Mouse (Mus musculus) kidney, postnatal 0 days (tissue): Measurements from ENCODE around the gene Zfp160. TPM values are rescaled to one million over a fixed set of nuclear protein-coding genes. Genes with fewer than 3 reads are reported as not detected.
"Not testable (repeated sequence)": the region's sequence is repeated elsewhere in the genome, so short reads cannot be mapped to it uniquely, and the experiment has no call there.

Experiments used
- ATAC-seq: fragments of 200-750 bp; cut with Nextera tagmentation; replicated peaks from 2 replicates; pipeline ENCODE4 v1.8.0; 2017; ENCODE audit warnings: low read depth, moderate number of reproducible peaks, moderate TSS enrichment, moderate library complexity; ENCODE audit not compliant: low FRiP score
- DNase-seq: peaks from one replicate; pipeline ENCODE4 v3.0.0-alpha.2; 2016; ENCODE audit warnings: low spot score
- H3K27ac ChIP-seq: fragments of 300-500 bp; sonication (generic); 2 replicates; pipeline ENCODE4 v1.5.1; 2014; ENCODE audit warnings: mild to moderate bottlenecking
- H3K27me3 ChIP-seq: fragments of 300-500 bp; sonication (generic); 2 replicates; pipeline ENCODE4 v1.6.1; 2014; ENCODE audit warnings: low read length, mixed read lengths; ENCODE audit not compliant: insufficient read depth
- H3K36me3 ChIP-seq: fragments of 300-500 bp; sonication (generic); 2 replicates; pipeline ENCODE4 v1.6.1; 2014; ENCODE audit warnings: low read length, mixed read lengths; ENCODE audit not compliant: insufficient read depth
- H3K4me1 ChIP-seq: fragments of 300-500 bp; sonication (generic); replicated peaks from 2 replicates; pipeline ENCODE4 v1.6.1; 2014; ENCODE audit warnings: antibody characterized with exemption, low read length, mixed read lengths; ENCODE audit not compliant: insufficient read depth
- H3K4me2 ChIP-seq: fragments of 300-500 bp; sonication (generic); 2 replicates; pipeline ENCODE4 v1.6.1; 2014; ENCODE audit warnings: mild to moderate bottlenecking, low read length, moderate library complexity, mixed read lengths
- H3K4me3 ChIP-seq: fragments of 300-500 bp; sonication (generic); replicated peaks from 2 replicates; pipeline ENCODE4 v1.5.1; 2014; ENCODE audit warnings: low read depth, low read length
- H3K9ac ChIP-seq: fragments of 300-500 bp; sonication (generic); 2 replicates; pipeline ENCODE4 v1.6.1; 2014; ENCODE audit warnings: low read depth, low read length
- H3K9me3 ChIP-seq: fragments of 300-500 bp; sonication (generic); replicated peaks from 2 replicates; pipeline ENCODE4 v1.6.1; 2016; ENCODE audit warnings: low read length, inconsistent platforms, mixed read lengths
- CTCF ChIP-seq: IDR thresholded peaks from 2 replicates; pipeline ENCODE4 v1.5.1; 2016; ENCODE audit warnings: antibody characterized with exemption, low read depth, mild to moderate bottlenecking, moderate library complexity
- WGBS: fragments of 180-500 bp; shearing (Covaris S2); extraction: QIAGEN DNeasy Blood & Tissue Kit; methylation state at CpG from one replicate; pipeline ENCODE4 v1.1.7; 2014; 5-methylcytosine and 5-hydroxymethylcytosine counted together
- polyA plus RNA-seq: library from polyadenylated mRNA; unstranded; fragments of >200 nt; fragmentation: Nextera tagmentation; extraction: Ambion mirVana; gene quantifications from 2 replicates; pipeline ENCODE4 v1.2.1, GENCODE M21; 2015

Zfp160 gene
- polyA plus RNA-seq, 1 experiment from 2014 or later: 10.9 TPM

DNA sequence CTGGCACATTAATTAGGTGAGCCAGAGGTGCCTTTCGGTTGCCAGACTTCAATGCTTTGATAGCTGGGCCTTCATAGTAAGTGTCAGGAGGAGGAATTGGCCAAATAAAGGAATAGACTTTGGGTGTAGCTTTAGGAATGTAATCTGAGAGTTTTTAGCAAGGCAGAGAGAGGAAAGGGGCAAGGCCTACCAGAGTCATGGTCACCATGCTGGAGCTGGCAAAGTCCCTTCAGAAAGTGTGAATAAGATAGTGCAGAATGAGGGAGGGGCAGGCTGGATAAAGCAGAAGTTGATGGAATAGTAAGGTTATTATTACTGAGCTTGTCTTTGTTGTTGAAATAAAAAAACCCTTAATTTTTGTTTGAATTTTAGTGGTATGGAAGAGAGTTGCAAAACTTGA lies 1.0 kb downstream of the Zfp160 start:
- H3K4me1 ChIP-seq: 0 out of 2 replicates have a peak, but pooled peaks cover 4% of the 10 kb centered on the region
- WGBS: 8% methylated on average over 1 of the region's 1 CpGs
- H3K36me3 ChIP-seq: 0 out of 2 replicates have a peak, but pooled peaks cover 4% of the 10 kb centered on the region
- peak; percentile 22 for DNase-seq
- H3K27me3 ChIP-seq: no peaks in the 10 kb centered on the region
- peak overlapping the region; percentile 65 for H3K4me3 ChIP-seq
- no peak for TF ChIP-seq CTCF
- no peak for ATAC-seq
- H3K27ac ChIP-seq: peak overlapping the region; percentile 93
- peak overlapping the region; percentile 70 for H3K4me2 ChIP-seq
- H3K9ac ChIP-seq: peak overlapping the region; percentile 87
- H3K9me3 ChIP-seq: no peaks in the 10 kb centered on the region

DNA sequence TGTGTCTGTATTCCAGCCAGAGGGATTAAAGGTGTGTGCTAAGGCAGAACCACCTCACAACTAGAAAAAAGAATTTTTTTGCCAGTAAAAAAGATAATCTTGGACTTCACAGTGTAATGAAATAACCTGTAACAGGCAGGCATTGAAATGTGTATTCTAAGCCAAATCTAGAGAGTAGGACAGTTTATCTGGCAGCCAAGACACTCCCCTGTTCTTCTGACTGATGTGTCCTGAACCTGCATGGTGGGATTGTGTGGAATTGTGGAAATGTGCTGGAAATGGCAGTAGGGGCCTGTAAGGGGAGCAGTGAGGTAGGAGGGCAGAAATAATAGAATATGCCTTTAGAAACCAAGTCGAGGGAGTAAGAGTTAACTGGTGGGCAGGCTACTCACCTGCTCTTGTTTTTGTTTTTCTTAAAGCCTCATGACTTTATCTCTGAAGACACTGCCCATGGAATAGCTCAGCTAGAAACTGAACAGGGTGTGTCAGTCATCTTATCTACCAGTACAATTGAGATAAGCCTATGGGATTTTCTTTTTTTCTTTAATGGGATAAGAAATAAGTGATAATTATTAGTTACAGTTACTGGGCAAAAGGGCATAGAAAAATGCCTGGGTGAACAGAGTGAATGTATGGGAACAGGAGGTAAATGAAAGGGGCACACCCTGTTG lies 9.8 kb downstream of the Zfp160 start:
- no peak for DNase-seq
- no peak for ATAC-seq
- H3K4me3 ChIP-seq: no peak overlapping the region
- WGBS: 96% methylated on average over 1 of the region's 1 CpGs
- H3K36me3 ChIP-seq: peaks cover 39% of the 10 kb centered on the region
- TF ChIP-seq CTCF: no peak
- H3K27me3 ChIP-seq: no peaks in the 10 kb centered on the region
- no peak overlapping the region for H3K27ac ChIP-seq
- no peaks in the 10 kb centered on the region for H3K9me3 ChIP-seq
- H3K4me1 ChIP-seq: no peaks in the 10 kb centered on the region
- H3K9ac ChIP-seq: no peak overlapping the region
- H3K4me2 ChIP-seq: no peak overlapping the region

DNA sequence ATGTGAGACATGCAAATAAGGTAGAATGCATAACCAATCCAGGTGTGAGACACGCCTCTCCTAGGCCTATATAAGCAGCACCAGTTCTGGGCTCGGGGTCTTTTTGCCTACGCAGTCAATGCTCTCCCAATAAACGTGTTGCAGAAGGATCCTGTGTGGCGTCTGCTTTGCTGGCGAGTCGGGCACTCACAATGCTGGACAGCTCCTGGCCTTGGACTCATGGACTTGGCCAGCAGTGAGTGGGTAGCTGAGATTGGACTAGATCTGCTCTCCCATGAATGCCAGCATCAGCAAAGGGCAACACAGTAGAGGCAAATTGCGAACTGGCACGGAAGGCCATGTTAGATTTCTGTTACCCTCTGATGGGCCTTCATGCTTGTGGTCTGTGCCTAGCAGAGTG lies 39.3 kb downstream of the Zfp160 start:
- not testable (repeated sequence) for H3K27ac ChIP-seq, H3K9ac ChIP-seq, ATAC-seq, H3K27me3 ChIP-seq, H3K4me1 ChIP-seq, H3K4me3 ChIP-seq, DNase-seq, H3K9me3 ChIP-seq, H3K36me3 ChIP-seq, H3K4me2 ChIP-seq
- 86% methylated on average over 9 of the region's 9 CpGs for WGBS

DNA sequence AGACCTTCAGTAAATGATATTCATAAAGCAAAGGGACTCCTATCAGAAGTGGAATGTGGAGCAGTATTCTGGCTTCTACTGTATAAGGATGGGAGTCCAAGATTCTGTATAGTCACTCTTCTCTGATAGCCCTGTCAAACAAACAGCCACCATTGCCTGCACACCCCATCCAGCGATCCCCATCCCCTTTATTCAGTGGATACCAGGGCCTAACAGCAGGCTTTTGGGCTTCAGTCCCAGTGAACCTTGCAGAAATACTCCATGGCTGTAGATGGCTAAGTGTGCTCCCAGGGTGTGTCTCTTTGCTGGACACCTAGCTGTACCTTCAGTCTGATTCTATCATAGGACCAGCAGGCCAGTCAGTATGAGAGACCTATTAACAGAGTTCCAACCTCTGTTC lies 42.2 kb downstream of the Zfp160 start:
- Histone ChIP-seq H3K27me3 (no peaks in the 10 kb centered on the region), H3K36me3 (no peaks in the 10 kb centered on the region), H3K9me3 (no peaks in the 10 kb centered on the region), H3K4me2 (no peak overlapping the region), H3K4me1 (no peaks in the 10 kb centered on the region), H3K9ac (no peak overlapping the region), H3K4me3 (no peak overlapping the region), H3K27ac (no peak overlapping the region)
- 78% methylated on average over 1 of the region's 1 CpGs for WGBS
- ATAC-seq (no peak), DNase-seq (no peak)
- TF ChIP-seq CTCF: no peak

- not testable (repeated sequence) for H3K4me3 ChIP-seq, H3K9ac ChIP-seq, H3K9me3 ChIP-seq, DNase-seq, H3K4me1 ChIP-seq, H3K27ac ChIP-seq, H3K36me3 ChIP-seq, H3K27me3 ChIP-seq, H3K4me2 ChIP-seq
- WGBS: no CpG with 5 or more reads among the region's 3 CpGs
- ATAC-seq: 0 out of 2 replicates have a peak, but pooled peaks have one; percentile 21
These were observed 42.6 kb downstream of the Zfp160 start for GRCm38 (mm10) chr17:21051341-21051740.

GRCm38 (mm10) chr17:21051919-21052318 lies 43.2 kb downstream of the Zfp160 start:
- WGBS: 87% methylated on average over 3 of the region's 3 CpGs

DNA sequence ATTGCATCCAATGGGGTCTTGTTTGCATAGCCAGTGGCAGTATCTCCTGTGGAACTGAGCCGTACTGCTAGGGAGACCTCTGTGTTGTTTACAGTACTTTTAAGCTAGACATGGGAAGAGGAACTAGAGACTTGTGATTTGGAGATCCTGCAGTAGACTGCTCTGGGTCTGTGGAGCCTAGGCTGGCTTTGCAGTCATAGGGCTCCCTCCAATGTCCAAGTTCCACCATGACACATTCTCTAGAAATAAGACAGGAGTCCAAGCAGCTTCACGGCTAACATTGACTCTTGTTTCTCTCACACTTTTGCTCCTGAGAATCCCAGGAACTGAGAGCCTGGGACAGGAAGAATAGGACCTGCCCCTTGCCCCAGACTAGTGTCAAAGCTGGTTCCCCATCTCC lies 44.6 kb downstream of the Zfp160 start:
- 88% methylated on average over 2 of the region's 2 CpGs for WGBS
- Histone ChIP-seq H3K4me2 (no peak overlapping the region), H3K27me3 (no peaks in the 10 kb centered on the region), H3K36me3 (no peaks in the 10 kb centered on the region), H3K4me1 (no peaks in the 10 kb centered on the region), H3K4me3 (no peak overlapping the region), H3K9me3 (no peaks in the 10 kb centered on the region), H3K27ac (no peak overlapping the region), H3K9ac (no peak overlapping the region)
- TF ChIP-seq CTCF: peak; percentile 45
- ATAC-seq (no peak), DNase-seq (no peak)

More at GRCm38 (mm10) chr17:21051919-21052318, 43.2 kb downstream of the Zfp160 start:
- H3K4me1 ChIP-seq, DNase-seq, H3K9me3 ChIP-seq, H3K27ac ChIP-seq, H3K27me3 ChIP-seq, H3K4me3 ChIP-seq, H3K4me2 ChIP-seq, H3K36me3 ChIP-seq, H3K9ac ChIP-seq, ATAC-seq: not testable (repeated sequence)

- not testable (repeated sequence) for H3K4me3 ChIP-seq, H3K27ac ChIP-seq, DNase-seq, ATAC-seq, H3K9ac ChIP-seq, H3K4me2 ChIP-seq, H3K36me3 ChIP-seq, H3K9me3 ChIP-seq, H3K4me1 ChIP-seq, H3K27me3 ChIP-seq
- 96% methylated on average over 1 of the region's 1 CpGs for WGBS
These were observed 46.4 kb downstream of the Zfp160 start for GRCm38 (mm10) chr17:21055111-21055510.
